Mouse (Mus musculus): ENCODE results near the gene Agtpbp1.

Agtpbp1 gene

DNA sequence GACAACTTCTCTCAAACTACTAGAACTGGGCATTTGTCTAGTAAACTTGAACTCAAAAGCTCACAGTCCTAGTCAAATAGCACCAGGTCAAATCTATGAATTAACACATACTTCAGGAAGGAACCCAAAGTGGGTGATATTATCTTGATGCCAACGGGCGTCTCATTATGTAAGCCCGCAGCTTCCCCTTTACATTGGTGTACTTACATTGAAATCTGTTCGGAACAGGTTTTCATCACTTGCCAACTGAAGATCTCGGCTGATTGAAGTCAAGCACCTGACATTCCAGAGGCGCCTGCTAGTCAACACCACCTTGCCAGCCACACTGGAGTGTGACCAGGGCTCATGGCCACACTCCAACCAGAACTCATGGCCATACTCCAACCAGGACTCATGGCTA, 155.7 kb downstream of the Agtpbp1 start:
- no peak for DNase-seq (ENCODE audit: low spot score)

DNA sequence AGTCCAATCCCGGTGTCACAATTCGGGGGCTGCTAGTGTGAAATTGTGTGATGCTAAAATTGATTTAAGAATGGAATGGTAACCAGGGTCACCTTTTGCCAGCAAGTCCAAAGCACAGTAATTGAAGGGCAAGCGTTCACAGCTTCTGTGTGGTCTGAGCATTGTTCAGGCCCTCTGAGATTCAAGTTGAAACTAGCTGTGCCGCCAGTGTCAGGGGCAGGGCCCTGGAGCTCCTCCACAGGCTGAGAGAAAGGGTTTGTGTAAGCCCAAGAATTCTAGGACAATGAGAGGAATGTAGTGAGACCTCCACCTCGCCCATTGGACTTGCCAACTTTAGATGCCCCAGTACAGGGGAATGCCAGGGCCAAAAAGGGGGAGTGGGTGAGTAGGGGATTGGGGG, 161.2 kb downstream of the Agtpbp1 start:
- no peak for DNase-seq (ENCODE audit: low spot score)

DNA sequence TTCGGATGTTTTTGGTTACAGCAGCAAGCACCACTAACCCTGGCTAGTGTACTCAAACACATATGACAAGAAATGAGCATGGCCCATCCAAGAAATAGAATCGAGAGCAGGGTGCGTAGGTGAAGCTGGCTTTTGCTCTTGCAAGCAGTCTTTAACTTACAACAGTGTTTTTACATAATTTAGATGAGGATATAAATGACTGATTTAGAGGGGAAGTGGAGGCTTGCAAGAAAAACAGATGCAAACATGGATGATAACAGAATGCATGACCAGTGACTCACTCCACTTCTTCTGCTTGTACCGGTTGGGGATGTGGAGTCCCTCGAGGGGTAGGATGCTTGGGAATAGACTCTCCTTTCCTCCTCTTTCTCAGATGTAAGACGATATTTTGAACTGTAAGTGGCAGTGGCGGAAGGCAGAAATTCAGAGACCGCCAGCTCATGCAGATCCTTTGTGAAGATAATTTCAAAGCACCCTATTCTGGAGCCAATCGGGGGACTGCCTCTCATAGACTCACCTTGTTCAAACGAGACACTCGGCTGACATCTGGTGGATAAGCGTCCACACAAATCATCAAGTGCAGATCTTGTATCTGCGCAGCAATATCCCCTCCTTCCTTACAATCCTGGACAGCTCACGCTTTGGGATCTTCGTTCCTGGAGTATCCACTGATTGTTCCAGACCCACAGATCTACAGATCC, 168.3 kb downstream of the Agtpbp1 start:
- DNase-seq (ENCODE audit: low spot score), result no peak

DNA sequence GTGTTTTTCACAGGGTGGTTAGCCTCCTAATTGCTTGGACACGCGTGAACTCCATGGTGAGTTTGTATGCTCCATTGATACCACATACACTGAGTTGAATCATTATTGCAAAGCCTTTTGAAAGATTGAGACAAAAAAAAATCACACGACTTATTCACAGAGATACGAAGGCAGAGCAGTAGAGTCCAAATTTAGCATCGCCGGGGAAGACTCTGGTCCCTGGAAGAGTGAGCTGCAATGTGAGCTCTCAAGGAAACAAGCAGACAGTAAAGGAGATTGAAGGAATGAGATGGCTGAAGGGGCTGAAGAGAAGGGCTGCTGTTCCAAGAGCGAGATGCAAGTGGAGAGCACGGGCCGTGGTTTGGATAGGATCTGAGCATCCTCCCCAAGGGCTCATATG, 171.1 kb downstream of the Agtpbp1 start:
- no peak for DNase-seq (ENCODE audit: low spot score)

DNA sequence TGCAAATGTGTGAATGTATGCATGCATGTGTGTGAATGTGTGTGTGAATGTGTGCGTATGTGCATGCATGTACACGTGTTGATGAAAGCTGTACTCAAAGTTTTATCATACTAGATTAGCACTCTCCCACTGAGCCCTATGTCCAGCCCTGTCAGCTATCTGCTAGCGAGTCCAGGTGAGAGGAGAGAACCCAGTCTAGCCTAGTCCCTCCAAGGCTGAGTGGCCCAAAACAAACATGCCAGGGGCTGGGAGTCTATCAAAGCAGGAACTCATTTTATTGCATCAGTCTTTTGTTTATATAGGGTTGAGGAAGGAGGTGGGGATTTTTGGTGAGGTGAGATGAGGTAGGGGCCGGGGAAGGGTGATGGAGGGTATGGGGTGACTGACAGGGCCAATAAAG, 172.4 kb downstream of the Agtpbp1 start:
- DNase-seq (ENCODE audit: low spot score), result no peak

DNA sequence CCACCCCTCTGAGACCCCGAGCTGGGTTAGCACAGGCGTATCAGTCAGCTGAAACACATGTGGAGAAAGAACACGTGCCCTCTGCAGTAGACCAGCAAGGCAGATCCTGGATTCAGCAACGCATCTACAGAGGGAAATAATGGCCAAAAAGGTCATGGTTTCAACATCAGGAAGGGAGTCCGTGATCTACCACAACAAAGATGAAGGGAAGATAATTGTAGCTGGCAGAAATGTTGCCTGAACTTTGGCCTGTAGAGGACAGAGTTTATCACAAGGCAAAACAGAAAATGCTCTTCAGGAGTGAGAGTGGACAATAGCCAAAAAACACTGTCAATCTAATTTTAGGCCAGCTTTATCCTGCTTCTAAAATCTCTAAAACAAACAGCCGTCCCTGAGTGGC, 177.8 kb downstream of the Agtpbp1 start:
- no peak for DNase-seq (ENCODE audit: low spot score)

DNA sequence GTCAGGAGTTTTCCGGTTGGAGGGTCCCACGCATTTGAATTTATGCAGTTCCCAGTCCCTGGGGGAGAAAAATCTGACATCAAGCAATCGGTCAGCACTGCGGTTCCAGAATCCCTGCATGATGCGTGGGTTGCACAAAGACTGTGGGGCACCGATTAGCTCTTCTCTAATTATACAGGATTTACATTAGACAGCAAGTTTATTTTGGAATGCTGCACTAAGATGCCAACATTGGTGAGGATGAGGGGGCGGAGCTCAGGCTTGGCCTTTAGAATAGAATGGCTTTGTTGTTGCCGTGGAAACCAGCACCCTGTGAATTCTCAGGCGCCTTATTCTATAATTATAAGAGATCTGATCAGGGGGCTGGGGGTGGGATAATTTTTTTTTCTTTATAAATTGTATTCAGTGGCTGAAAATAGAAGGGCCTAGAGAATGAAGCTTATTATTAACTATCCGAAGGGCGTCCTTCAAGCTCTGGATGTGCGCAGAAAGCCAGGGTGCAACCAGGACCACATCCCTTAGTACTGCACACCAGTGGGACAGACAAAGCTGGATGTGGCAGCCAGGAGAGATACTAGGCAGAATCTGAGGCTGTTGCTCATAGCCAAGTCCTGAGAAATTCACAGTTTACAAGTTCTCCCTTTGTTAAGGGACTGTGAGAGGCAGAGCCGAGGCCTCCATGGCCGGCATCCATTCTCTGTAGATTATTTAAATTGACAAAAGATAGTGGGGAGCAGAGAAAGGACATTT, 182.8 kb downstream of the Agtpbp1 start:
- DNase-seq (ENCODE audit: low spot score), result no peak

DNA sequence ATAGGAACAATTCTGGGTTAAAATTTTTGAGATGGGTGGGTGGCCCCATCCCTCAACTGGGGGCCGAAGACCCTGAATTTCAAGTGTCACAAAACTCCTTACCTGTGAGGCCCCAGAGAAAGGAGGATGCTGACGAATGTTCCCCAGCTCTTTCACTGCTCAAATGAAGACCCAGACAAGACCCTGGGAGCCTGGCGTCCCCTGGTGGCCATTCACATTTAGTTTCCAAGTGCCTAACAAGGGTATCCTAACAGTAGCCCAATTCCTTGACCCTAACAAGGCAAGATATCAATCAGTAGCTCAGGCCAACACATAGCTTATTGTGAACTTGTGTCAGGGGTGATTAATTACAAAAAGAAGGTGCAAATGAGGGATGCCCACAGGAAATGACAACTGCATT, 187.5 kb downstream of the Agtpbp1 start:
- DNase-seq (ENCODE audit: low spot score), result peak; percentile 3

Data from lung, postnatal 25 days (tissue).